Mouse (Mus musculus): ENCODE data around the gene Fkbp8. TPM values are rescaled to one million over a fixed set of nuclear protein-coding genes. Genes with fewer than 3 reads are reported as not detected.
"Not testable (repeated sequence)": the region's sequence is repeated elsewhere in the genome, so short reads cannot be mapped to it uniquely, and the experiment has no call there.

The Fkbp8 gene
- total RNA-seq, 1 experiment from 2014 or later: 95.9 TPM

GRCm38 (mm10) chr8:70501820-70502529, 25.5 kb upstream of the Fkbp8 start:
- no peak for ATAC-seq (replicated peaks; ENCODE audit: low read depth, poor library complexity, severe bottlenecking)

GRCm38 (mm10) chr8:70502540-70502939, 25.0 kb upstream of the Fkbp8 start:
- no peak for ATAC-seq (replicated peaks; ENCODE audit: low read depth, poor library complexity, severe bottlenecking)

GRCm38 (mm10) chr8:70503062-70503750, 24.3 kb upstream of the Fkbp8 start:
- ATAC-seq (replicated peaks; ENCODE audit: low read depth, poor library complexity, severe bottlenecking): no peak

GRCm38 (mm10) chr8:70504291-70504716, 23.2 kb upstream of the Fkbp8 start:
- ATAC-seq (replicated peaks; ENCODE audit: low read depth, poor library complexity, severe bottlenecking): no peak

- ATAC-seq (replicated peaks; ENCODE audit: low read depth, poor library complexity, severe bottlenecking): peak; percentile 30; the same call in 1 of the 2 replicates
Observed at GRCm38 (mm10) chr8:70504851-70505250, 22.7 kb upstream of the Fkbp8 start.

GRCm38 (mm10) chr8:70505698-70506327, 21.7 kb upstream of the Fkbp8 start:
- no peak; the same call in 1 of the 2 replicates for ATAC-seq (replicated peaks; ENCODE audit: low read depth, poor library complexity, severe bottlenecking)

GRCm38 (mm10) chr8:70506328-70507026, 21.0 kb upstream of the Fkbp8 start, which contains the start of gene Rex1bd:
Rex1bd (minus strand) TSS chr8:70506752.
- ATAC-seq (replicated peaks; ENCODE audit: low read depth, poor library complexity, severe bottlenecking): peak; percentile 64

- ATAC-seq (replicated peaks; ENCODE audit: low read depth, poor library complexity, severe bottlenecking): no peak
Observed at GRCm38 (mm10) chr8:70507027-70507393, 20.5 kb upstream of the Fkbp8 start.

- ATAC-seq (replicated peaks; ENCODE audit: low read depth, poor library complexity, severe bottlenecking): no peak
Observed at GRCm38 (mm10) chr8:70509281-70509952, 18.1 kb upstream of the Fkbp8 start.

- ATAC-seq (replicated peaks; ENCODE audit: low read depth, poor library complexity, severe bottlenecking): peak; percentile 73
Observed at GRCm38 (mm10) chr8:70510228-70510915, 17.2 kb upstream of the Fkbp8 start, which contains the start of gene Uba52. Uba52 (minus strand) TSS chr8:70510801.

GRCm38 (mm10) chr8:70511174-70511573, 16.4 kb upstream of the Fkbp8 start:
- not testable (repeated sequence) for ATAC-seq (replicated peaks; ENCODE audit: low read depth, poor library complexity, severe bottlenecking)

GRCm38 (mm10) chr8:70511770-70512169, 15.8 kb upstream of the Fkbp8 start:
- ATAC-seq (replicated peaks; ENCODE audit: low read depth, poor library complexity, severe bottlenecking): no peak

GRCm38 (mm10) chr8:70512253-70512903, 15.1 kb upstream of the Fkbp8 start:
- peak; percentile 39 for ATAC-seq (replicated peaks; ENCODE audit: low read depth, poor library complexity, severe bottlenecking)

GRCm38 (mm10) chr8:70513441-70513840, 14.1 kb upstream of the Fkbp8 start:
- ATAC-seq (replicated peaks; ENCODE audit: low read depth, poor library complexity, severe bottlenecking): no peak

- ATAC-seq (replicated peaks; ENCODE audit: low read depth, poor library complexity, severe bottlenecking): no peak
Observed at GRCm38 (mm10) chr8:70517940-70518643, 9.4 kb upstream of the Fkbp8 start.

GRCm38 (mm10) chr8:70519043-70519442, 8.5 kb upstream of the Fkbp8 start:
- no peak for ATAC-seq (replicated peaks; ENCODE audit: low read depth, poor library complexity, severe bottlenecking)

- no peak for ATAC-seq (replicated peaks; ENCODE audit: low read depth, poor library complexity, severe bottlenecking)
Observed at GRCm38 (mm10) chr8:70519606-70520005, 7.9 kb upstream of the Fkbp8 start.
